Mouse (Mus musculus) adrenal gland, postnatal 0 days (tissue): ENCODE data around the gene Podxl. TPM values are rescaled to one million over a fixed set of nuclear protein-coding genes. Genes with fewer than 3 reads are reported as not detected.

ENCODE experiments used
- polyA plus RNA-seq: library from polyadenylated mRNA; unstranded; fragments of >200 nt; fragmentation: Nextera tagmentation; extraction: Ambion mirVana; gene quantifications from 2 replicates; pipeline ENCODE4 v1.2.1, GENCODE M21; 2015

The Podxl gene
- polyA plus RNA-seq, result 11.1 and 16.1 TPM in 2 replicates

GRCm38 (mm10) chr6:31563235-31564181, at the start of gene Podxl:
Gene Podxl, minus strand, starts transcription at chr6:31563981.

Other genes with a start within 250 kb of the Podxl start
- 94.3 and 136 TPM in 2 replicates for gene Mkln1, start 165.2 kb downstream of the Podxl start, polyA plus RNA-seq